Mouse (Mus musculus) midbrain, embryonic 11.5 days (tissue): Measurements from ENCODE around the gene Sntb2. TPM values are rescaled to one million over a fixed set of nuclear protein-coding genes. Genes with fewer than 3 reads are reported as not detected.

Source experiments
- ATAC-seq: fragments of 200-750 bp; cut with Nextera tagmentation; 2 replicates; pipeline ENCODE4 v1.8.0; 2017; ENCODE audit warnings: moderate TSS enrichment, moderate library complexity; ENCODE audit not compliant: low FRiP score
- DNase-seq: peaks from one replicate; pipeline ENCODE4 v3.0.0; 2015; ENCODE audit warnings: low spot score; ENCODE audit errors: missing footprints
- H3K27ac ChIP-seq: fragments of 300-500 bp; sonication (generic); 2 replicates; pipeline ENCODE4 v1.5.1; 2014; ENCODE audit warnings: low read depth, low read length
- H3K27me3 ChIP-seq: fragments of 300-500 bp; sonication (generic); 2 replicates; pipeline ENCODE4 v1.6.1; 2014; ENCODE audit warnings: mild to moderate bottlenecking, low read length, moderate library complexity, mixed read lengths; ENCODE audit not compliant: control insufficient read depth, insufficient read depth
- H3K36me3 ChIP-seq: fragments of 300-500 bp; sonication (generic); 2 replicates; pipeline ENCODE4 v1.6.1; 2014; ENCODE audit warnings: mild to moderate bottlenecking, low read length, moderate library complexity, mixed read lengths; ENCODE audit not compliant: control insufficient read depth, insufficient read depth
- H3K4me1 ChIP-seq: fragments of 300-500 bp; sonication (generic); 2 replicates; pipeline ENCODE4 v1.6.1; 2014; ENCODE audit warnings: low read length; ENCODE audit not compliant: control insufficient read depth, insufficient read depth
- H3K4me2 ChIP-seq: fragments of 300-500 bp; sonication (generic); 2 replicates; pipeline ENCODE4 v1.6.1; 2014; ENCODE audit warnings: mild to moderate bottlenecking, moderate library complexity
- H3K4me3 ChIP-seq: fragments of 300-500 bp; sonication (generic); 2 replicates; pipeline ENCODE4 v1.5.1; 2014; ENCODE audit warnings: low read depth, low read length
- H3K9ac ChIP-seq: fragments of 300-500 bp; sonication (generic); 2 replicates; pipeline ENCODE4 v1.6.1; 2014; ENCODE audit warnings: low read length
- H3K9me3 ChIP-seq: fragments of 300-500 bp; sonication (generic); 2 replicates; pipeline ENCODE4 v1.6.1; 2016; ENCODE audit warnings: low read length; ENCODE audit not compliant: control insufficient read depth
- WGBS: fragments of 180-500 bp; shearing (Covaris S2); extraction: QIAGEN DNeasy Blood & Tissue Kit; methylation state at CpG from one replicate; pipeline ENCODE4 v1.1.7; 2014; 5-methylcytosine and 5-hydroxymethylcytosine counted together
- polyA plus RNA-seq: library from polyadenylated mRNA; unstranded; fragments of >200 nt; fragmentation: Nextera tagmentation; extraction: Ambion mirVana; gene quantifications from 2 replicates; pipeline ENCODE4 v1.2.1, GENCODE M21; 2014

The Sntb2 gene
- polyA plus RNA-seq, 1 experiment from 2014 or later = 5.9 TPM

DNA sequence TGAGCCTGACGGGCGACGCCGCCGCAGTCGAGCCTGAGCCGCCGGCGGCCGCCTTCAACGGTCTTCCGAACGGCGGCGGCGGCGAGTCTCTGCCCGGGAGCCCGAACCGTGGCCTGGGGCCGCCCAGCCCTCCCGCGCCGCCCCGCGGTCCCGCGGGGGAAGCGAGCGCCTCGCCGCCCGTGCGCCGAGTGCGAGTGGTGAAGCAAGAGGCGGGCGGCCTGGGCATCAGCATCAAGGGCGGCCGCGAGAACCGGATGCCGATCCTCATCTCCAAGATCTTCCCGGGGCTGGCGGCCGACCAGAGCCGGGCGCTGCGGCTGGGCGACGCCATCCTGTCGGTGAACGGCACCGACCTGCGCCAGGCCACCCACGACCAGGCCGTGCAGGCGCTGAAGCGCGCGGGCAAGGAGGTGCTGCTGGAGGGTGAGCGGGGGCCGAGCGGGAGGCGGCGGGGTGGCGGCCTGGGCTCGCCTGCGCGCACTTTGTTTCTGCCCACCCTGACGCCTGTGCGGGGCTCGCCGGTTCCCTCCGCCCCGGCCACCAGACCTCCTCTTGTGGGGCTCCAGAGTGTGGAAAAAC lies 438 bp downstream of the Sntb2 start:
- under 1% methylated on average over 75 of the region's 76 CpGs for WGBS
- Histone ChIP-seq H3K4me3 (peak overlapping the region; percentile 87), H3K36me3 (no peaks in the 10 kb centered on the region), H3K27ac (peak overlapping the region; percentile 75), H3K4me2 (peak overlapping the region; percentile 73), H3K4me1 (peaks cover 16% of the 10 kb centered on the region; the same call in 1 of the 2 replicates), H3K27me3 (peaks cover 4% of the 10 kb centered on the region; the same call in 1 of the 2 replicates), H3K9ac (peak overlapping the region; percentile 94), H3K9me3 (no peaks in the 10 kb centered on the region)
- peak; percentile 96 for DNase-seq
- peak; percentile 81 for ATAC-seq

DNA sequence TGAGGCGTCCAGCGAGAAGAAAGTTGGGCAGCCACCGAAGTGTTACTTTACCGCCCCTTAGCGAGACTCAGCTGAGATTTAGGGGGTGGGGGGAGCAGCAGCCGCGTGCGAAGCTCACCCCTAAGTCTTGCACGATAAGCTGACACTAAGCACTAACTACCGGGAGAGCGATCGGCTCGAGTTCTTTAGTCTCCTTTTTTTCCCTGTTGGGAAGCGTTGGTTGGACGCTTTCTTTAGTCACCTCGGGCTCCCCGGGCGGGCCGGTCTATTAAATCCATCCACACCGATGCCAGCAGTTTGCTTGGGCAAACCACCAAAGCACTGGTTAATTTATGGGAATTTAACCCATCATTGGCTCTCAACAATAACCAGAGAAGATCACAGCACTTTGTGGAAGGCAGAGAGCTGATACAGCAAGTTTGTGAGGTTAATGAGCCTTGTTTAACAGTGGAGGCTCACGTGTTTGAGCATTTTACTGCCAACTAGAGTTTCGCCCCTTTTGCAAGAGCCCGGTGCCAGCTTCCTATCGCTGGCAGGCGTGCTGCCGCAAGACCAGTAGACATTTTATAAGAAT lies 1.0 kb downstream of the Sntb2 start:
- Histone ChIP-seq H3K9ac (peak overlapping the region; percentile 94), H3K4me2 (peak overlapping the region; percentile 73), H3K9me3 (no peaks in the 10 kb centered on the region), H3K27me3 (peaks cover 4% of the 10 kb centered on the region; the same call in 1 of the 2 replicates), H3K27ac (no peak overlapping the region), H3K36me3 (no peaks in the 10 kb centered on the region), H3K4me3 (peak overlapping the region; percentile 87), H3K4me1 (peaks cover 16% of the 10 kb centered on the region; the same call in 1 of the 2 replicates)
- DNase-seq (no peak), ATAC-seq (no peak; the same call in 1 of the 2 replicates)
- WGBS = 3% methylated on average over 26 of the region's 26 CpGs

DNA sequence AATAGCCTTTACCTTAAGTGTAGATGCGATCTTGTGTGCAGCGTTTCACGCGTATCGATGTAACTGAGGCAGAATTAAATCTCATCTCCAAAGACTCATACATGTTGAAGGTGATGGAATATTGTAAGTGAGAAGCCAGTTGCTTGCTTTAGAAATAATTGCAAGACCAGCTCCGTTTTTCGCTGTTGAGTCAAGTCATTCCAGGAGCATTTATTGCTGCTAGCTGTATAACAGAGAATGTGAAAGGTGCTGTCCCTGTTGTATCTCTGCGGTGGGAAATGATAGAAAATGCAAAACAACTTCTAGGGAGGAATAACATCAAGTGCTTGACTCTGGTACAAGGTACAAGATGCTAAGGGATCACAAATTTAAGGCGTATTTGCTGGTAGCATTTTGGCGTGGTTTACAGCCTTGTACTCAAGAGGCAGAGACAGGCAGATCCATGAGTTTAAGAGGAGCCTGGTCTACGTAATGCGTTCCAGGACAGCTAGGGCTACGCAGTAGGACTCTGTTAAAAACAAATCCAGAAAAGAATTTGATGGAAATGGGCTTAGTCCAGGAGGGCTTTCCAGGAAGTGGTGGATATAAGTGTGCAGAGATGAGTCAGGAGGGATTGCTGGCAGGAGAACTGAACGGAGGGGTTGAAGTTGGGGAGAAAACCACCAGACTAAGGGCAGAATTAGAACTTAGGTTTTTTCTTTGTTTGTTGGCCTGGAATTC lies 1.7 kb downstream of the Sntb2 start:
- Histone ChIP-seq H3K27ac (no peak overlapping the region), H3K9me3 (no peaks in the 10 kb centered on the region), H3K4me1 (peaks cover 16% of the 10 kb centered on the region; the same call in 1 of the 2 replicates), H3K4me3 (peak overlapping the region; percentile 87), H3K36me3 (no peaks in the 10 kb centered on the region), H3K27me3 (peaks cover 4% of the 10 kb centered on the region; the same call in 1 of the 2 replicates), H3K9ac (peak overlapping the region; percentile 94), H3K4me2 (peak overlapping the region; percentile 73)
- 46% methylated on average over 14 of the region's 14 CpGs for WGBS
- no peak for ATAC-seq
- DNase-seq = peak; percentile 88

DNA sequence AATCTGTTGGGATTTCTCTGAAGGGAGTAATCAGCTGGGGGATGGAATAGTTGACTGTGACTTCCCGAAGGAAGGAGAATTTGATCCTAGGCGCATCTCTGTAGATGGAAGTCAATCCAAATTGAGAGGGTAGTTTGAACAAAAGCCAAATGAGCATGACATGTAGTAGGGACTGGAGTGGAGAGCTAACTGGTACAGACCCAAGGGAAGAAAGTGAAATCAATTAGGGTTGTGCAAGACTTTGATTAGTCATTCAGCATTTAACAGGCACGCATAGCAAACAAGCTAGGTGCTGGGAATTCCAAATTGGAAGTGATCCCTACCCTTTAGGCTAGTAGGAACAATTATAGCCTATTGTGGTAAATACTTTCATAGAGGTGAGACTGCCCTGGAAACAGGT lies 6.3 kb downstream of the Sntb2 start:
- H3K9ac ChIP-seq = no peak overlapping the region
- H3K4me1 ChIP-seq = peaks cover 8% of the 10 kb centered on the region; the same call in 1 of the 2 replicates
- H3K27ac ChIP-seq = no peak overlapping the region
- ATAC-seq (no peak), DNase-seq (no peak)
- no peak overlapping the region for H3K4me3 ChIP-seq
- H3K36me3 ChIP-seq = no peaks in the 10 kb centered on the region
- no peaks in the 10 kb centered on the region for H3K9me3 ChIP-seq
- 96% methylated on average over 3 of the region's 3 CpGs for WGBS
- H3K27me3 ChIP-seq = no peaks in the 10 kb centered on the region
- no peak overlapping the region for H3K4me2 ChIP-seq

- no peak overlapping the region for H3K27ac ChIP-seq
- no peaks in the 10 kb centered on the region for H3K9me3 ChIP-seq
- no peak overlapping the region for H3K9ac ChIP-seq
- WGBS = 89% methylated on average over 3 of the region's 3 CpGs
- H3K36me3 ChIP-seq = no peaks in the 10 kb centered on the region
- H3K27me3 ChIP-seq = no peaks in the 10 kb centered on the region
- H3K4me2 ChIP-seq = no peak overlapping the region
- ATAC-seq (no peak), DNase-seq (no peak)
- H3K4me3 ChIP-seq = no peak overlapping the region
- H3K4me1 ChIP-seq = no peaks in the 10 kb centered on the region
These were observed 8.4 kb downstream of the Sntb2 start for GRCm38 (mm10) chr8:106943874-106944418.

DNA sequence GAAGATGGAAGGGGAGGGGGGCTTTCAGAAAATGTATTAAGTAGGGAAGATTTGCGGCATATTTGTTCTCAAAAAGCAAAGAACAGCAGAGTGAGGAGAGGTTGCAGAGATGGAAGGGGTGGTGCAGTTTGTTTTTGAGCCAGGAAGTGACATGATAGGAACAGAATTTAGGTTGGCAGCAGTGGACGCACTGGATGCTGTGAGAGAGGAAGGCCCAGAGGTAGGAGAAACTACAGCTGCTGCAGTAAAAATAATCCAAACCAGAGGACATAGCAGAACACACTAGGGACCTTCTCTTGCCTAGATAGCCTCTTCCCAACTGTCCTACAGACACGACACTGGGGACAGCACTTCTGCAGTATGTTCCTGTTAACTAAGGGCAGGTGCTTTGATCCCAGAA lies 9.2 kb downstream of the Sntb2 start:
- ATAC-seq = no peak
- no peak overlapping the region for H3K4me3 ChIP-seq
- H3K27me3 ChIP-seq = no peaks in the 10 kb centered on the region
- no peak overlapping the region for H3K27ac ChIP-seq
- H3K36me3 ChIP-seq = no peaks in the 10 kb centered on the region
- H3K9me3 ChIP-seq = no peaks in the 10 kb centered on the region
- no peak overlapping the region for H3K4me2 ChIP-seq
- H3K9ac ChIP-seq = no peak overlapping the region
- H3K4me1 ChIP-seq = no peaks in the 10 kb centered on the region
- 76% methylated on average over 3 of the region's 3 CpGs for WGBS
- no peak for DNase-seq

GRCm38 (mm10) chr8:106948678-106949243 lies 13.2 kb downstream of the Sntb2 start:
- ATAC-seq (no peak), DNase-seq (no peak)
- Histone ChIP-seq H3K27me3 (no peaks in the 10 kb centered on the region), H3K9me3 (no peaks in the 10 kb centered on the region), H3K4me2 (no peak overlapping the region), H3K27ac (no peak overlapping the region), H3K9ac (no peak overlapping the region), H3K4me3 (no peak overlapping the region), H3K4me1 (no peaks in the 10 kb centered on the region), H3K36me3 (no peaks in the 10 kb centered on the region)
- 79% methylated on average over 3 of the region's 3 CpGs for WGBS

GRCm38 (mm10) chr8:106951707-106952106 lies 16.2 kb downstream of the Sntb2 start:
- Histone ChIP-seq H3K4me1 (no peaks in the 10 kb centered on the region), H3K9me3 (no peaks in the 10 kb centered on the region), H3K36me3 (no peaks in the 10 kb centered on the region), H3K4me2 (no peak overlapping the region), H3K27me3 (no peaks in the 10 kb centered on the region), H3K9ac (no peak overlapping the region), H3K4me3 (no peak overlapping the region), H3K27ac (no peak overlapping the region)
- ATAC-seq = no peak
- no peak for DNase-seq
- WGBS = 84% methylated on average over 4 of the region's 4 CpGs
